Mouse (Mus musculus) kidney, adult 2 months (tissue): ENCODE measurements around the gene Muc13. TPM values are rescaled to one million over a fixed set of nuclear protein-coding genes. Genes with fewer than 3 reads are reported as not detected.
A peak's percentile ranks its signal among the peaks of the same experiment; 100 is the strongest.

ENCODE experiments used
- DNase-seq: peaks from one replicate; pipeline ENCODE4 v3.0.0; 2021
- H3K27ac ChIP-seq: fragments of 200-500 bp; 2 replicates; pipeline ENCODE4 v1.5.1; 2012; ENCODE audit warnings: low read depth, low read length, control low read depth, inconsistent platforms; ENCODE audit not compliant: insufficient read depth
- H3K27me3 ChIP-seq: fragments of 200-500 bp; replicated peaks from 2 replicates; pipeline ENCODE4 v1.6.1; 2012; ENCODE audit warnings: mild to moderate bottlenecking, moderate library complexity, low read length, inconsistent platforms; ENCODE audit not compliant: control insufficient read depth, insufficient read depth
- H3K36me3 ChIP-seq: fragments of 200-500 bp; 2 replicates; pipeline ENCODE4 v1.6.1; 2012; ENCODE audit warnings: mild to moderate bottlenecking, moderate library complexity, low read length, inconsistent platforms; ENCODE audit not compliant: control insufficient read depth, insufficient read depth
- H3K4me1 ChIP-seq: fragments of 200-500 bp; 2 replicates; pipeline ENCODE4 v1.6.1; 2011; ENCODE audit warnings: low read length; ENCODE audit not compliant: control insufficient read depth, insufficient read depth
- H3K4me3 ChIP-seq: fragments of 200-500 bp; 2 replicates; pipeline ENCODE4 v1.5.1; 2011; ENCODE audit warnings: mild to moderate bottlenecking, low read depth, low read length, control low read depth; ENCODE audit not compliant: insufficient read depth
- CTCF ChIP-seq: fragments of 200-500 bp; conservative IDR thresholded peaks from 2 replicates; pipeline ENCODE4 v1.5.1; 2011; ENCODE audit warnings: low read depth, mild to moderate bottlenecking, control low read depth, low read length, moderate library complexity, mixed read lengths; ENCODE audit not compliant: insufficient read depth, insufficient read length
- POLR2A ChIP-seq: fragments of 200-500 bp; IDR thresholded peaks from one replicate; pipeline ENCODE4 v1.6.1; 2011; ENCODE audit warnings: low read depth, low read length, control low read depth
- WGBS: fragments of 180-500 bp; shearing (Covaris S2); methylation state at CpG from one replicate; pipeline ENCODE4 v1.1.7; 2018; 5-methylcytosine and 5-hydroxymethylcytosine counted together
- polyA plus RNA-seq: library from polyadenylated mRNA; depleted of rRNA; stranded (reverse); fragments of >200 nt; gene quantifications from 2 replicates; pipeline ENCODE4 v1.2.3, GENCODE M21; 2012

Gene Muc13
- polyA plus RNA-seq, 1 experiment: 0.11 TPM

DNA sequence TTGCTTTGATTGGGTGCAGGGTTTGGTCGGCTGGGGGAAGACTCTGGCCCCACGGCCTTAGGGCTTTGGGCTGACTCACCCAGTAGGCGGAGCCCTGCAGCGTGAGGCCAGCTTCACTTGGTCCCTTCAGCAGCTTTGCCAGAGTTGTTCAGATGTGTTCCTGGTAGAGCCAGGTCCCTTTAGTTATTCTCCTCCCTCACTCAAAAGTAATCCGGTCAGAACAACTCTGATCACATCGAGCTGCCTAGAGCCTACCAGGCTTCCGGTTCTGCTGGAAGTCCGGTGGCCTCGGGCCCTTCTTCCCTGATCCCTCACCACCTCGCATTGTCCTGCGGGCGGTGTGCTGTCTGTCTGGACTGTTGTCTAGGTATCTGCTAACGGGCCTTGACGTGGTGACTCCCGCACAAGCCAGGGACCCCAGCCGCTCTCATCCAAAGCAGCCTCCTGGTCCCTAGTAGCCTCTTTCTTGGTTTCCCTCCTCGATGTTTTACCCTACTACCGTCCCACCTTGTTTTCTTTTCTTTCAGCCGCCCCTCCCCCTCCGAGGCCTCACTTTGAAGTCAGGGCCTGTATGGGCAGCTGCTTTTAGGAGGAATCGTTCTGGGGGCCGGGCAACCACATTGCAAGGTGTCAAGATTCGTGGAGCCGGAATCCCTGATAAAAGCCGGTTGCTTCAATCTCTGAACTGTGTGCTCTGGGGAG, 40.1 kb downstream of the Muc13 start:
- H3K27me3 ChIP-seq: no peaks in the 10 kb centered on the region
- peaks cover 23% of the 10 kb centered on the region for H3K4me1 ChIP-seq
- TF ChIP-seq CTCF: peak; percentile 41
- no peak for TF ChIP-seq POLR2A
- WGBS: 15% methylated on average over 25 of the region's 25 CpGs
- H3K27ac ChIP-seq: peak overlapping the region; percentile 55
- H3K4me3 ChIP-seq: 0 out of 2 replicates have a peak overlapping the region, but pooled peaks have one; percentile 7
- DNase-seq: peak; percentile 81
- no peaks in the 10 kb centered on the region for H3K36me3 ChIP-seq

GRCm38 (mm10) chr16:33836676-33837075, 42.8 kb downstream of the Muc13 start:
- no peak overlapping the region for H3K27ac ChIP-seq
- no peaks in the 10 kb centered on the region for H3K36me3 ChIP-seq
- WGBS: 46% methylated on average over 3 of the region's 3 CpGs
- TF ChIP-seq POLR2A: no peak
- TF ChIP-seq CTCF: no peak
- no peak overlapping the region for H3K4me3 ChIP-seq
- DNase-seq: peak; percentile 66
- H3K4me1 ChIP-seq: peaks cover 19% of the 10 kb centered on the region
- no peaks in the 10 kb centered on the region for H3K27me3 ChIP-seq

DNA sequence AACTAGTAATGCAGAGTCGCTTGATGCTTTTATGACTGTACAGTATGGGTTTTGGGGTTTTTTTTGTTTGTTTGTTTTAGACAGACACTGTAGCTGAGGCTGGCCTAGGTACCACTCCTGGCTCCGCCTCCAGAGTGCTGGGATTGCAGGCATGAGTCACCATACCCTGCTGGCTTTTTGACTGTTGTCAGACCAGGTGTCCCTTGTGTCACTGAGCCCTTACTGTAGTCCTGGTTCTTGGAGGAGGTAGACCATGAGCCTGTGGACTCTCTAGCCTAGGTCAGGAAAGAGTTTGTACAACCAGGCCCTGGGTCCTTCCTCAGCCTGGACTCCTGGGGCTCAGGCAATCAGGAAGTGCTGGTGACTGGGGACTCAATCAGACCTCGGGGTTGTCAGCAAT, 43.4 kb downstream of the Muc13 start:
- no peak for TF ChIP-seq POLR2A
- TF ChIP-seq CTCF: no peak
- WGBS: 70% methylated on average over 3 of the region's 3 CpGs
- no peak for DNase-seq
- Histone ChIP-seq H3K4me3 (no peak overlapping the region), H3K36me3 (no peaks in the 10 kb centered on the region), H3K4me1 (peaks cover 19% of the 10 kb centered on the region), H3K27me3 (no peaks in the 10 kb centered on the region), H3K27ac (no peak overlapping the region)

- H3K4me1 ChIP-seq: peaks cover 11% of the 10 kb centered on the region
- TF ChIP-seq CTCF (no peak), POLR2A (no peak)
- H3K4me3 ChIP-seq: no peak overlapping the region
- no peak for DNase-seq
- no peak overlapping the region for H3K27ac ChIP-seq
- no peaks in the 10 kb centered on the region for H3K27me3 ChIP-seq
- no peaks in the 10 kb centered on the region for H3K36me3 ChIP-seq
- WGBS: 69% methylated on average over 6 of the region's 6 CpGs
Measured at GRCm38 (mm10) chr16:33840616-33841015, 46.8 kb downstream of the Muc13 start.

GRCm38 (mm10) chr16:33842081-33842880, 48.4 kb downstream of the Muc13 start:
- Histone ChIP-seq H3K27ac (no peak overlapping the region), H3K4me1 (peaks cover 2% of the 10 kb centered on the region; the same call in 1 of the 2 replicates), H3K4me3 (no peak overlapping the region), H3K27me3 (no peaks in the 10 kb centered on the region), H3K36me3 (peaks cover 1% of the 10 kb centered on the region; the same call in 1 of the 2 replicates)
- DNase-seq: peak; percentile 38
- TF ChIP-seq POLR2A: no peak
- WGBS: 40% methylated on average over 12 of the region's 12 CpGs

DNA sequence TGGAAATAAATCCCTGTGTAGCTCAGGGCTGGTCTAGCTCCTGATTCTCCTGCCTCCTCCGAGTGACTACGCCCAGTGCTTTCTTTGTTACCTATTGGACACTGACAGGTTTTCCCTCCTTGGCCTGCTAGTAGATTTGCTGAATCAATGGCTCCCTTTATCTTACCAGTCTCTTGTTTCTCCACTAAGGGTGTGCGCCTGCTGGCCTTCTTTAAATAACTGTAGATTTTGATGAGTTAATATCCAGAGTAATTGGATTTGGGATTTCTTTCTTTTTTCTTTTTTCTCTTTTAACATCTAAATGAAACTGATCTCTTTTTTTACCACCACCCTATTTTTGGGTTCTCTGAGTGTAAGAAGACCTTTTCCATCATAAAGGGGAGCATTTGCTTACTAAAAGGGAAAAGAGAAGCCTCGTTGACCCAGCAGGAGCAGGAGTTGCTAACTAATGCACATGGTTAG, 50.3 kb downstream of the Muc13 start:
- Histone ChIP-seq H3K4me1 (no peaks in the 10 kb centered on the region), H3K4me3 (no peak overlapping the region), H3K36me3 (peaks cover 1% of the 10 kb centered on the region; the same call in 1 of the 2 replicates), H3K27me3 (no peaks in the 10 kb centered on the region), H3K27ac (no peak overlapping the region)
- DNase-seq: no peak
- WGBS: 79% methylated on average over 4 of the region's 4 CpGs
- TF ChIP-seq CTCF (no peak), POLR2A (no peak)

- DNase-seq: no peak
- Histone ChIP-seq H3K27ac (no peak overlapping the region), H3K4me3 (no peak overlapping the region), H3K36me3 (peaks cover 1% of the 10 kb centered on the region; the same call in 1 of the 2 replicates), H3K4me1 (no peaks in the 10 kb centered on the region), H3K27me3 (no peaks in the 10 kb centered on the region)
- TF ChIP-seq POLR2A: no peak
- TF ChIP-seq CTCF: no peak
- WGBS: 78% methylated on average over 6 of the region's 6 CpGs
Measured at GRCm38 (mm10) chr16:33844866-33845265, 51.0 kb downstream of the Muc13 start.
